Mouse (Mus musculus): ENCODE measurements around the gene 2610001J05Rik.
A peak's percentile ranks its signal among the peaks of the same experiment; 100 is the strongest.

Gene 2610001J05Rik

GRCm38 (mm10) chr6:13835720-13836665 lies 35.3 kb downstream of the 2610001J05Rik start:
- peak; percentile 81 to 86 for DNase-seq

- no peak for DNase-seq
These were observed 38.5 kb downstream of the 2610001J05Rik start for GRCm38 (mm10) chr6:13832770-13833169.

- no peak for DNase-seq
These were observed 42.4 kb downstream of the 2610001J05Rik start for GRCm38 (mm10) chr6:13828877-13829276.

Data from cerebellum, adult 18-20 months (tissue).